Mouse (Mus musculus) spleen, postnatal 14 days (tissue): ENCODE data around the gene Gale.
"Not testable (repeated sequence)": the region's sequence is repeated elsewhere in the genome, so short reads cannot be mapped to it uniquely, and the experiment has no call there.

ENCODE experiments used
- DNase-seq, 2 experiments: peaks; one replicate each; pipeline ENCODE4 v3.0.0; 2021 to 2022; ENCODE audit warnings: low spot score in 2 of 2

The Gale gene

GRCm38 (mm10) chr4:135969070-135969750 is 5.7 kb downstream of the Gale start:
- DNase-seq: no peak

GRCm38 (mm10) chr4:135970585-135970984 is 7.1 kb downstream of the Gale start:
- DNase-seq: no peak

GRCm38 (mm10) chr4:135971805-135972555 is 8.5 kb downstream of the Gale start:
- no peak for DNase-seq

DNA sequence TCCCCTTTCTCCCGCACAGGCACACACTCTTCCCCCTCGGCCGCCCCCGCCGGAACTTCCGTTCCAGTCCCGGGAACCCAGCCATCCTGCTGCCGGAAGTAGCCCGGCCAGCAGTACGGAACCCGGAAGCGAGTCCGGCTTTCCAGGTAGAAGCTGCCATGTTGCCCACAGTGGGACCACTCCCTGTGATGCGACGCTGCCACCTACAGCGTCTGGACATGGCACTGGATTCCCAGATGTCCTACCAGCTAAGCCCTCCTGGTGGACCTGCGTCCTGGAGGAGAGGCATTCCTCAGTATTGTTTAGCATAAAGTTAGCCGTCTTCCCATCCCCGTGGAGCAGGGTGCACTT is 9.0 kb downstream of the Gale start, which contains the start of gene Lypla2:
TSS of gene Lypla2 (minus strand) at position 71 of the 351 bp plus-strand sequence.
- DNase-seq: peak; percentile 56 to 71

DNA sequence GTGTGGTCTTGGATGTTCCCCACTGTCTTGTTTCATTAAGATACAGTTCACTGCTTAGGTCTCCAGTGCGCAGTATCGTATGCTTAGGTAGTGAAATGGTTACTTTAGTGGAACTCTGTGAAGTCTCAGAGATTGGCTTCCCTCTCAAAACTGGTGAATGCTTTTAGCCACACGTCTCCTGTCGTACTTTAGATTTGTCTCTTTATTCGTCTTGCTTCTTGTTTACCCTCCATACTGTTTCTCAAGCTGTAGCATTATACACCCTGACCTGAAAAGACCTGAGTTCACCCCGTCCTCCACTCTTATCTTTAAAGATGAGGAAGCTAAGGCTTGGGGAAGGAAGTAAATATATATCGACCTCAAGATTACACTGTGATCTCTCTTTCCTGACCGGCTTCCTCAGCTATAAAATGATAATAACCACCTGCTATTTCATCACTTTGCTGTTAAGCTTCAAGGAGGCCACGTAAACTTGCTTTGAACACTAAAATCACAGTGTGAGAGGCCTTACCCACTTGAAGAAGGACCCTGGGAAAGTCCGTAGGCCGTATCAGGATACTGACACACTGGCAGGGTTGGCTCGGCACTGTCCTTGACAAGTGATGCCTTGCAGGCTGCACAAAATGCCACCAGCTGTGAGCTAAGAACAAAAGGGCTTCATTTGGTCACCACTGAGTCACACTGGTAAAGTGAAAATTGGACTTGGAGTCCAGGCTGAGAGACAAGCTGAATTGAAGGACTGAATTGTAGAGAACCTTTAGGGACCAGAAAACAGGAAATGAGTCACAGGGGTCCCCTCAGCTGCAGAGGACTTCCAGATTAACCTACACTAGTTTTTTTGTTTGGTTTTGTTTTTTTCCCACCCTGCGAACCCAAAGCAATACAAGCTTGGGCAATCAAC is 9.6 kb downstream of the Gale start:
- no peak for DNase-seq

GRCm38 (mm10) chr4:135976146-135976545 is 12.6 kb downstream of the Gale start:
- DNase-seq: no peak

DNA sequence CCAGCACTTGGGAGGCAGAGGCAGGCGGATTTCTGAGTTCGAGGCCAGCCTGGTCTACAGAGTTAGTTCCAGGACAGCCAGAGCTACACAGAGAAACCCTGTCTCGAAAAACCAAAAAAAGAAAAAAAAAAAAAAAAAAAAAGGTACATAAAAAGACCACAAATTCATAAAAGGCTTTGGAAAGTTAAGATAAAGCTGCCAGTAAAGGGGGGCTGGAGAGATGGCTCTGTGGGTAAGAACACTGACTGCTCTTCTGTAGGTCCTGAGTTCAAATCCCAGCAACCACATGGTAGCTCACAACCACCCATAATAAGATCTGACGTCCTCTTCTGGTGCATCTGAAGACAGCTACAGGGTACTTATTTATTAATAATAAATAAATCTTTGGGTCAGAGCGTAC is 16.7 kb downstream of the Gale start:
- DNase-seq: not testable (repeated sequence)

- DNase-seq: no peak
These were observed 18.1 kb downstream of the Gale start for GRCm38 (mm10) chr4:135981524-135982063.

GRCm38 (mm10) chr4:135984556-135984955 is 21.0 kb downstream of the Gale start:
- no peak for DNase-seq

DNA sequence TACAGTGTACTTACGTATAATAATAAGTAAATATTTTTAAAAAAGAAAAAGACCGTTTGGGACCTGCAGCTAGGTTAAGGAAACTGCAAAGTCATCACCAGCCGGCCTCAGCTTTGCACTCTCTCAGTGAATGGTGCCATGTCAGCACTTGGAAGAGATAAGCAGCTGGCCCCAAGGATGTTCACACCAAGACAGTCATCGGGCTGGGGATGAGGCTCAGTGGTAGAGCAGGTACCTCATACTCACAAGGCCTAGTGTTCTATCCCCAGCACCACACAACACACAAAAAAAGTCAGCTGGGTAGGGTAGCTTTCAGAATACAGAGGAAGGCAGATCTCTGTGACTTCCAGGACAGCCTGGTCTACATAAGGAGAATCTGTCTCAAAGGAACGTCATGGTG is 21.7 kb downstream of the Gale start:
- DNase-seq: peak; percentile 46 to 58

- DNase-seq: no peak
These were observed 22.2 kb downstream of the Gale start for GRCm38 (mm10) chr4:135985769-135986168.

GRCm38 (mm10) chr4:135986301-135986942 is 22.9 kb downstream of the Gale start:
- DNase-seq: no peak

GRCm38 (mm10) chr4:135986943-135987710 is 23.6 kb downstream of the Gale start, which contains the start of gene Pithd1:
TSS of gene Pithd1 (minus strand) at chr4:135987264.
- peak; percentile 89 to 91 for DNase-seq

DNA sequence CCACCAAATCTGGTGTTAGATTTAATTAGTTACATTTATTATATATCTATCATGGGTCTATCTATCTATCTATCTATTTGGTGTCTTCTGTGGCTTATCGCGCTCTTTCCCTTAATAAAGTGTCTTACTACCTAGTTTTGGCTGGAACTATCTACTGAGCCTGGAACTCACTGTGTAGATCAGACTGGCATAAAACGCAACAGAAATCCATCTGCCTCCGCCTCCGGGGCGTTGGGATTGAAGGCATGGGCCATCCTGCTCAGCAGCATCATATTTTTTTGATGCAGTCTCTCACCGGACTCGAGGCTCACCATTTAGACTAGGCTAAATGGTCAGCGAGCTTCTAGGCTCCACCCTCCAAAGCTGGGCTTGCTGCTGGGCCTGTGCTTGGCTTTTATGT is 24.2 kb downstream of the Gale start:
- no peak for DNase-seq

DNA sequence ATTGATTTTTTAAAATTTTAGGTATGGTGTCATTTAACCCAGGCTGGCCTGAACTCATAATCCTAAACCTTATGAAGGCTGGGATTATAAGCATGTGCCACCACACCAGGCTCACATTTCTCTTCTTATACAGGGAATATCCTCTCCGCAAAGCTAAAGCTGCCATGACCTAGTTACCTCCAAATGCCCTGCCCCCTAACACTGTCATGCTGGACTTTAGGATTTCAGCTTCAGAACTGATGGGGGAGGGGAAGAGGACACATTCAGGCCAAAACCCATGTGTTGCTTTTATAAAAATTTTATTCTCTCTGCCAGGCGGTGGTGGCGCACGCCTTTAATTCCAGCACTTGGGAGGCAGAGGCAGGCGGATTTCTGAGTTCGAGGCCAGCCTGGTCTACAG is 30.4 kb downstream of the Gale start:
- DNase-seq: no peak

GRCm38 (mm10) chr4:135995118-135995517 is 31.6 kb downstream of the Gale start:
- DNase-seq: no peak

DNA sequence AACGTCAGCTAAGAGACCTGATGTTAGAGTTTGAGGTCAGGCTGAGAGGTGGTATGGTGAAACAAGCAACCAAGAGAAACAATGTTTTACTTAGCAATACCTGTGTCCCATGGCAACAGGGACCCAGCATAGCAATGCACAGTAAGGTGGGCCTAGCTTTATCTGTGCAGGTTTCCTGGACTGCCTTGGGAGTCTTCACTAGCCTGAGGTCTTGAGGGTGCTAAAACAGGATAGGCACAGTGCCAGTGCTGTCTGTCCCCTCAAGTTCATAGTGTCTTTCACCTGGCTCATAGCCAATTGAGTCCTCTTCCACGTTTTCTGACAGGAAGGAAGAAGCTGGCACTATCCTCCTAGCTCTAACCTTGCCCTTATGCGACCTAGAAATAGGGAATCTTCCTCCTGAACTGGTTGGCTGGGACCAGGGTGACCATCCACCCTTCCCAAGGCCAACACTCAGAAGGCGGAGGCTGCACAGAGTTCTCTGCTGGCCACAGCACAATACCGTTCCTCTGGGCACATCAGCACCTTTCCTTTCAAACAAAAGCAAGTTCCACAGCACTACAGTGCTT is 40.7 kb downstream of the Gale start:
- no peak for DNase-seq

GRCm38 (mm10) chr4:136004921-136005320 is 41.4 kb downstream of the Gale start:
- no peak for DNase-seq

GRCm38 (mm10) chr4:136006821-136007220 is 43.3 kb downstream of the Gale start:
- no peak for DNase-seq

GRCm38 (mm10) chr4:136008782-136009447 is 45.4 kb downstream of the Gale start:
- DNase-seq: no peak
